Mouse (Mus musculus): ENCODE data around the gene Sema4d. TPM values are rescaled to one million over a fixed set of nuclear protein-coding genes. Genes with fewer than 3 reads are reported as not detected.

The Sema4d gene
- polyA plus RNA-seq, 1 experiment = 0.56 TPM

DNA sequence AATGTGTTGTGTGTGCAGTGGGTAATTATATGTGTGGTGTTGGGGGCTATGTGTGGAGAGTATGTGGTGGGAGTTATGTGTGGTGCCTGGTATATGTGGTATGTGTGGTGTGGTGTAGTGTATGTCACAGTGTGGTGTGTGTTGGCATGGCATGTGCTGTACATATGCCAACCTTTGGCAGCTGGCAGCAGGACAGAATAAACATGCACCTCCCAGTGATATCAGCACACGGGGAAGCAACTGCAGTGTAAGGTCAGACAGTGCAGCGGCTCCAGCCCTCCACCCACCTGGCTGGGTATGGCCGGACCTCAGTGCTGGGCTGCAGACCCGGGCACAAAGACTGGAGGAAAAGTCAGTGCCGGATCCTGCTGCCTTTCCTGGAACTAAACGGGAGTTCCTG lies 96.1 kb downstream of the Sema4d start:
- H3K9me3 ChIP-seq (ENCODE audit: control insufficient read depth, low read length) = no peaks in the 10 kb centered on the region; the same call in 1 of the 2 replicates
- peaks cover 12% of the 10 kb centered on the region for H3K36me3 ChIP-seq (ENCODE audit: control insufficient read depth)
- no peaks in the 10 kb centered on the region for H3K27me3 ChIP-seq (ENCODE audit: control insufficient read depth)
- peaks cover 30% of the 10 kb centered on the region for H3K4me1 ChIP-seq (ENCODE audit: control insufficient read depth)
- TF ChIP-seq TAL1 (IDR thresholded peaks at IDR 0.05; ENCODE audit: low read length) (no peak; the same call in 2 of the 3 replicates), GATA1 (IDR thresholded peaks at IDR 0.05; ENCODE audit: low read length) (no peak)
- no peak overlapping the region for H3K4me3 ChIP-seq (replicated peaks)

- H3K9me3 ChIP-seq (ENCODE audit: control insufficient read depth, low read length) = no peaks in the 10 kb centered on the region; the same call in 1 of the 2 replicates
- peaks cover 10% of the 10 kb centered on the region for H3K36me3 ChIP-seq (ENCODE audit: control insufficient read depth)
Observed at GRCm38 (mm10) chr13:51696481-51696880, 97.1 kb downstream of the Sema4d start.

DNA sequence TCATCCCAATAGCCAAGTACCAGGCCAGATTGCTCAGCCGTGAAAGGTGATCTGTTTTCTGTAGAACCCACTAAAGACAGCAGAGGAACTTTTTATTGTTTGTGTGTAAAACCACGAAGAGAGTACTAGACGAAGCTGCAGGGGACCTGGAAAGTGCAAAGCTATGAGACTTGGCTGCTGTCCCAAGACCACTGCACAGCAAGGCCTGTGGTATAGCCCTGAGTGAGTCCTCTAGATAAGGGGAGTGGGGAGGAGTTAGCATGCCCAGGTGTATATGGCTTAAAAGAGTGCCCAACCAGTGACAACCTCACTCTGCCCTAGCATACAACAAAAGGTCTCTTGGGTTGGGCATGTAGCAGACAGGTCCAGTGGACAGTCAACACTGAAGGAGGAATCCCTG lies 104.9 kb downstream of the Sema4d start:
- TF ChIP-seq TAL1 (IDR thresholded peaks at IDR 0.05; ENCODE audit: low read length) (no peak), GATA1 (IDR thresholded peaks at IDR 0.05; ENCODE audit: low read length) (no peak)
- Histone ChIP-seq H3K4me3 (replicated peaks) (no peak overlapping the region), H3K4me1 (ENCODE audit: control insufficient read depth) (peaks cover 27% of the 10 kb centered on the region), H3K36me3 (ENCODE audit: control insufficient read depth) (peaks cover 73% of the 10 kb centered on the region), H3K9me3 (ENCODE audit: control insufficient read depth, low read length) (no peaks in the 10 kb centered on the region), H3K27me3 (ENCODE audit: control insufficient read depth) (no peaks in the 10 kb centered on the region)

More at GRCm38 (mm10) chr13:51696481-51696880, 97.1 kb downstream of the Sema4d start:
- no peaks in the 10 kb centered on the region for H3K27me3 ChIP-seq (ENCODE audit: control insufficient read depth)
- H3K4me3 ChIP-seq (replicated peaks) = no peak overlapping the region
- H3K4me1 ChIP-seq (ENCODE audit: control insufficient read depth) = peaks cover 30% of the 10 kb centered on the region
- TF ChIP-seq TAL1 (IDR thresholded peaks at IDR 0.05; ENCODE audit: low read length) (no peak), GATA1 (IDR thresholded peaks at IDR 0.05; ENCODE audit: low read length) (no peak)

DNA sequence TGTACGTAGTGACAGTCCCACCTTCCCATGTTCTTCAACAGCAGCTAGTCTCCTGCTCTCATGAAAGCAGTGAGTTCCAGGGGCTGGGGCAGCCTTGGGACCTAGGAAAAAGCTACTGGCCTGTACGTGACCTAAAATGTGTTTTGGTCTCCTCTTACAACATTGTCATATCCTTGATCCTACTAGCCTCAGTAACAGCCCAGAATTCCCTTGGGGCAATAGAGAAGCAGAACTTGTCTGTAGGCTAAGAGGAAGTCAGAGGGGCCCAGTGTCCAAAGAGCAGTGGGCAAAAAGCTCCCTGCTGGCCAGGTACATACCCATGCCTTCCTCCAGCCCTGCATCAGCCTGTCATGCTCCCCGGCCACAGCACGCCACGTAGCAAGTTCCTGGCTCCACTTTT lies 106.6 kb downstream of the Sema4d start:
- H3K4me3 ChIP-seq (replicated peaks) = no peak overlapping the region
- H3K9me3 ChIP-seq (ENCODE audit: control insufficient read depth, low read length) = no peaks in the 10 kb centered on the region
- TF ChIP-seq GATA1 (IDR thresholded peaks at IDR 0.05; ENCODE audit: low read length) (no peak), TAL1 (IDR thresholded peaks at IDR 0.05; ENCODE audit: low read length) (no peak)
- peaks cover 90% of the 10 kb centered on the region for H3K36me3 ChIP-seq (ENCODE audit: control insufficient read depth)
- H3K27me3 ChIP-seq (ENCODE audit: control insufficient read depth) = no peaks in the 10 kb centered on the region
- peaks cover 27% of the 10 kb centered on the region for H3K4me1 ChIP-seq (ENCODE audit: control insufficient read depth)

DNA sequence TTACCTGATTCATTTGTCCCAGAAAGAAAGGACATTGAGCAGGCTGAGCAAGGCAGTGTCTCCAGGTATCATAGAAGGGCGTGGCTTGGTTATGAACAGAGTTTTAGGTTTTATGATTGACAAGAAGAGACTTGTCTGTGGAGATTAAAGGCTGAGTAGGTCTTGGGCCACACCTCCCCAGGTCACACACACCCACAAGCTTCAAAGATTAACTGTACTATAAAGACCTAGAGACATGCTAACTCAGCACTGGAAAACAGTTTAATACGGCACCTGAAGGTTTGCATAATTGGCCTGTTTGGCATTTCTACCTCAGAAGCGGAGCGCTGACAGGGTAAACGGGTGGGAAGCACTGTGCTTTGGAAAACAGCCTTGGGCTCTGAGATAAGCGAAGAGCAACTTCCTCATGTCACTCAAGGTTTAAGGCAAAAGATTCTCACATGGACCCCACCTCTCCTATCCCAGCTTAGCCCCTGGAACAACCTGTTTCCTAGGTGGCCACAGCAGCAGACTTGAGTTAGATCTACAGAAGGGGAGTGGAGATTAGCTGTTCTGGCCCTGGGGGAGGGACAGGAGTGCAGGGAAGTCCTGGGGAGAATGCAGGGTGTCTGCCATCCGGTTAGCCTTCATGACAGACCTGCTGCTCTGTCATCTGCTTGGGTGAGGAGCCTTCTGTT lies 108.1 kb downstream of the Sema4d start:
- Histone ChIP-seq H3K36me3 (ENCODE audit: control insufficient read depth) (peaks cover 93% of the 10 kb centered on the region), H3K4me3 (replicated peaks) (no peak overlapping the region), H3K4me1 (ENCODE audit: control insufficient read depth) (peaks cover 30% of the 10 kb centered on the region), H3K9me3 (ENCODE audit: control insufficient read depth, low read length) (no peaks in the 10 kb centered on the region), H3K27me3 (ENCODE audit: control insufficient read depth) (no peaks in the 10 kb centered on the region)
- TF ChIP-seq GATA1 (IDR thresholded peaks at IDR 0.05; ENCODE audit: low read length) = no peak
- TF ChIP-seq TAL1 (IDR thresholded peaks at IDR 0.05; ENCODE audit: low read length) = no peak

DNA sequence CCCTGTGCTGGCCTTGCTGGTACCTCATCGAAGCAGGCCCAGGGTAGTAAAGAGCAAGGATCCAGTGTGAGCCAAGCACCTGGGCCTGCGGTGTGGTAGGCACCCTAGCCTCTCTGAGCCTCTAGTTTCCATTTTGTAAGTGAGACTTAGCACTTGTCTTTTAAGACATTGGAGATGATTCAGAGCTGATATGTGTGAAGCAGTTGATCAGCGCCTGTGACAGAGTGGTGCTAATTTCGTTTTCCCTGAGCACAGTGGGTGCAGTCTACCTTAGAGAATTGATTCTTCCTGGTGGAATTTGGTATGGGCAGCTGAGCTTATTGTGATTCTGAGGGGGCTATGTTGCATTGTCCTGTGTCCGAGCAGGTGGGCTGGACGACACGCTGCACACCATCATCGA lies 111.9 kb downstream of the Sema4d start:
- Histone ChIP-seq H3K9me3 (ENCODE audit: control insufficient read depth, low read length) (no peaks in the 10 kb centered on the region), H3K27me3 (ENCODE audit: control insufficient read depth) (no peaks in the 10 kb centered on the region), H3K36me3 (ENCODE audit: control insufficient read depth) (peaks cover 99% of the 10 kb centered on the region), H3K4me3 (replicated peaks) (no peak overlapping the region), H3K4me1 (ENCODE audit: control insufficient read depth) (peaks cover 50% of the 10 kb centered on the region)
- TF ChIP-seq GATA1 (IDR thresholded peaks at IDR 0.05; ENCODE audit: low read length) = no peak
- no peak for TF ChIP-seq TAL1 (IDR thresholded peaks at IDR 0.05; ENCODE audit: low read length)

DNA sequence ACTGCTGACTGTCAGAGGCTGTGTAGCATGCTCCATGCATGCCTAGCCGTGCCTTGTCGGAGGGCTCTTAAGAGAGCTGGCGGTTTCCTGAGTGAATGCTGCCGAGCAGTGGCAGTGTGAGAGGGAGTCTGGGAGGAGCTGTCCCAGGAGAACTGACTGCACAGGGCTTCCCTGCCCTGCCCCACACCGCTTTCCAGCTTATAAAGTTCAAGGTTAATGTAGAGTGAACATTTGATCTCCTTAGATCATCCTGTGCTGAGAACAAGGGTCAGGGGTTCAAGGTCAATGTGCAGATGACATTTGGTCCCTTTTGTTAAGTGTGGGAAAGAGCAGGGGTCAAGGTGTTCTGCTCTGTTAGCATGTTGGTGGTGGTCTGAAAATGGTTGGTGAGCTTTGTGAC lies 112.5 kb downstream of the Sema4d start:
- no peaks in the 10 kb centered on the region for H3K27me3 ChIP-seq (ENCODE audit: control insufficient read depth)
- peaks cover 55% of the 10 kb centered on the region for H3K4me1 ChIP-seq (ENCODE audit: control insufficient read depth)
- no peaks in the 10 kb centered on the region for H3K9me3 ChIP-seq (ENCODE audit: control insufficient read depth, low read length)
- no peak overlapping the region for H3K4me3 ChIP-seq (replicated peaks)
- no peak for TF ChIP-seq GATA1 (IDR thresholded peaks at IDR 0.05; ENCODE audit: low read length)
- no peak for TF ChIP-seq TAL1 (IDR thresholded peaks at IDR 0.05; ENCODE audit: low read length)
- peaks cover 100% of the 10 kb centered on the region for H3K36me3 ChIP-seq (ENCODE audit: control insufficient read depth)

GRCm38 (mm10) chr13:51679332-51679731 lies 114.2 kb downstream of the Sema4d start:
- Histone ChIP-seq H3K4me3 (replicated peaks) (no peak overlapping the region), H3K27me3 (ENCODE audit: control insufficient read depth) (no peaks in the 10 kb centered on the region), H3K4me1 (ENCODE audit: control insufficient read depth) (peaks cover 41% of the 10 kb centered on the region), H3K36me3 (ENCODE audit: control insufficient read depth) (peaks cover 100% of the 10 kb centered on the region), H3K9me3 (ENCODE audit: control insufficient read depth, low read length) (no peaks in the 10 kb centered on the region)
- no peak for TF ChIP-seq GATA1 (IDR thresholded peaks at IDR 0.05; ENCODE audit: low read length)
- no peak for TF ChIP-seq TAL1 (IDR thresholded peaks at IDR 0.05; ENCODE audit: low read length)

DNA sequence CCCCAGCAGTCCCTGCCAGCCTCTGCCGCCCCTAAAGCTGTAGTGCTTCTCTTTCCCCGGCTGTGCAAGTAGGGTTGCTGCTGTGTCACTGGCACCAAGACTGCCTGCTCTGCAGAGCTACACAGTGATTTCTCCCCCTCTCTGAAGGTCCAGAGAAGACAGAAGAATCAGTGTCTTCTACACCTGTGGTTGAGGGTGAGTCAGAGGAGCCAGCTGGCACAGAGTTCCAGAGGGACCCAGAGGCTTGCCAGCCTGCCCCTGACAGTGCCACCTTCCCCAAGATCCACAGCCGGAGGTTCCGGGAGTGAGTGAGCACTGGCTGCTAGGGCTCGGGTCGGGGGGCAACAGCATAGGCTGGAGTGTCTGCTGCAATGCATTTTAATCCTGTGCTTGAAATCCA lies 114.9 kb downstream of the Sema4d start:
- H3K36me3 ChIP-seq (ENCODE audit: control insufficient read depth) = peaks cover 100% of the 10 kb centered on the region
- no peaks in the 10 kb centered on the region for H3K27me3 ChIP-seq (ENCODE audit: control insufficient read depth)
- H3K9me3 ChIP-seq (ENCODE audit: control insufficient read depth, low read length) = no peaks in the 10 kb centered on the region
- H3K4me1 ChIP-seq (ENCODE audit: control insufficient read depth) = peaks cover 41% of the 10 kb centered on the region
- H3K4me3 ChIP-seq (replicated peaks) = no peak overlapping the region
- TF ChIP-seq GATA1 (IDR thresholded peaks at IDR 0.05; ENCODE audit: low read length) (no peak), TAL1 (IDR thresholded peaks at IDR 0.05; ENCODE audit: low read length) (no peak)
